Mouse (Mus musculus) liver, embryonic 14.5 days (tissue): ENCODE measurements around the gene Camkk1.

Experiments used
- CTCF ChIP-seq: IDR thresholded peaks from 2 replicates; pipeline ENCODE4 v1.5.1; 2016; ENCODE audit warnings: antibody characterized with exemption, low read depth, control low read depth
- EP300 ChIP-seq: IDR thresholded peaks from 2 replicates; pipeline ENCODE4 v1.6.1; 2016; ENCODE audit warnings: antibody characterized with exemption, low read depth

DNA sequence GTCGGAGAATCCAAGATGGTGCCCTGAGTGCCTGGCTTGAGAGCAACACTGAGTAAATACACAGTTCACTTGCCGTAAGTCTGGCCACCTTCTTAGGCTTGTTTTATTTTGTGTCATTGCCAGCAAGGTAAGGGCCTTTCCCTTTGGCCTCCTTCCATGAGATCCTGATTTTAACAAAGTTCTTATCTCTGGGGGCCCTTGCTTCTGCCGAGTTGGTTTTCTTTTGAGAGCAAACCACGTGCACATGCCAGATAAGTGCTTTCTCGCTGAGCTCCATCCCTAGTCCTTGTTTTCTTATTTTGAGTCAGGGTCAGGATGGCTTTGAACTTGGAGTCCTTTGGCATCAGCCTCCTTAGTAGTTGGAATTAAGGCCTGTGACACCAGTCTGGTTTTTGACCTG, 38.9 kb downstream of the Camkk1 start:
- TF ChIP-seq CTCF (no peak), EP300 (0 out of 2 replicates have a peak, but pooled peaks have one; percentile 7)
